Mouse (Mus musculus): ENCODE results near the gene Rassf2. TPM values are rescaled to one million over a fixed set of nuclear protein-coding genes. Genes with fewer than 3 reads are reported as not detected.

The Rassf2 gene
- 29.2 and 30.9 TPM in 2 replicates for polyA plus RNA-seq (2016; fragmentation: Nextera tagmentation; extraction: Ambion mirVana)

DNA sequence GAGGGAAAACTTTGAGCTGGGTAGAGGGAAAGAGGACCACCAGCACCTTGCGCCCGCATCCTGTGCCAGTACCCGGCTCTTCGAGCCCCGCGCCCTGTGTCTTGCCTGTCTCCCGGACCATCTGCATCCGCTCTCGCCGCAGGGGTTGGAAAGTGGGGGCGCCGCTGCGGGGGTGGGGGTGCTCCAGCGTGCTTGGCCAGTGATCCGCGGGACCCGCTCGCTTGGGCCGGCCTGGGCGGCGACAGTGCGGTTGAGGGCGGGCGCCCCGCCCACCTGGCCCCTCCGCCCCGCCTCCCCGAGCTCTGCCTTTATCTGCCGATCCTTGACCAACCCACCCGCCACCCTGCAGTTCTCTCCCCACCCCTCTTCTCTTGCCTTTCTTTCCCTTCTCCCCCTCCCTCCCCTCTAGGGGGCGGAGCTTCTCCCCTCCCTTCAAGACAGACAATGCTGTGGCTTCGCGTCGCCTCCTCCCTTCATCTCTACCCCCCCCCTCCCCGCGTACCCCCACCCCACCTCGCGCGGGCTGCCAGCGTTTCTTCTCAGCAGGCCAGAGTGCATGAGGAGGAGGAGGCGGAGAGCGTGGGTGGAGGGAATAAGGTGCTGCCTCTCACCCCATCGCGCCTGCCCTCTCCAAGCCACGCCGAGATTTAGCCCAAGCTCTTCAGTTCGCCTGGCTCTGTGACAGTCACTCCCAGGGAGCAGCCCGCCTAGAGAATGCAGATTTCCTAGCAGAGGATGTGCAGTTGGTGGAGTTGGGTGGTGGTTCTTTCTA, at the start of gene Rassf2:
Gene Rassf2, minus strand, starts transcription at position 613 of the 772 bp plus-strand sequence.
- Histone ChIP-seq H3K4me1 (peaks cover 32% of the 10 kb centered on the region), H3K36me3 (no peaks in the 10 kb centered on the region), H3K9ac (peak within 1 kb of the TSS; percentile 75), H3K4me2 (replicated peaks) (peak within 1 kb of the TSS; percentile 82), H3K4me3 (peak within 1 kb of the TSS; percentile 57), H3K9me3 (replicated peaks) (no peaks in the 10 kb centered on the region), H3K27ac (peak within 1 kb of the TSS; percentile 91), H3K27me3 (no peaks in the 10 kb centered on the region)
- peak; percentile 95 for ATAC-seq (ENCODE audit: low FRiP score)
- under 1% methylated on average over 38 of the region's 48 CpGs for WGBS

DNA sequence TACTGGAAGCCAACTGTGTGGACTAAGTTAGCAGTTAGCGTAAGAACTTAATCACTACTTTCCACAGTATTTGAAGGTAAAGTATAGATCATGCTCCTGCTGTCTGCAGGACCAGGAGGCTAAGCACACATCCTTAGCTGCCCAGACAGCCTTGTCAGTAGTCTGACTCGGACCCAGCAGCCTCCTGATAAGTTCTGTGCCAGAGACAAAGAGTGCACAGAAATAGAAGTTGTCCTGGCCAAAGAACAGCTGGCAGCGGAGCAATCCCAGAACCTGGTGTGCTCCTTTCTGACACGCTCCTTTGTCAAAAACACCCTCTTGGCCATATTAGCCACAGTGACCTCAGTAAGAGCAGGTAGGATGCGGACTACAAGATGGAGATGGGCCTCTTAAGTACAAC, 49.1 kb upstream of the Rassf2 start:
- WGBS, result 83% methylated on average over 5 of the region's 5 CpGs
- H3K27ac ChIP-seq, result no peak overlapping the region
- no peak for ATAC-seq (ENCODE audit: low FRiP score)
- no peak overlapping the region for H3K4me2 ChIP-seq (replicated peaks)
- no peaks in the 10 kb centered on the region for H3K9me3 ChIP-seq (replicated peaks)
- H3K9ac ChIP-seq, result no peak overlapping the region
- H3K4me3 ChIP-seq, result no peak overlapping the region
- H3K27me3 ChIP-seq, result no peaks in the 10 kb centered on the region
- H3K4me1 ChIP-seq, result no peaks in the 10 kb centered on the region
- peaks cover 27% of the 10 kb centered on the region for H3K36me3 ChIP-seq

DNA sequence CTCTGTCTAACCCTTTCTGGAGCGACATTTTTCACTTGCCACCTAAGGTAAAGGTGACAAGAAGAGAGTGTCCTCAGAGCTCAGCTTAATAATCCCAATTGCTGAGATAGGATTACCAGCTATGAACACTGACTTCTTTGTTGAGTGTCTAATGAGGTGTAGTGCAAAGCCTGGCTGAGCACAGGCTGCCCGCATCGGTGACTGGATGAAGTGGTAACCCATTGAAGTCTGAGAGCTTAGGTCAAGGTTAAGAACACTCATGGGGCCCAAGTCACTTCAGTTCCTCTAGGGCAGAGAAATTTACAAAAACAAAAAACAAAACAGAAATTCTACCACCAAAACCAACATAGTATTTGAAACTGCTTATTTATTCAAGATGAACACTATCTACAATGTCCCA, 43.0 kb upstream of the Rassf2 start:
- Histone ChIP-seq H3K4me3 (no peak overlapping the region), H3K36me3 (peaks cover 29% of the 10 kb centered on the region), H3K9me3 (replicated peaks) (no peaks in the 10 kb centered on the region), H3K27me3 (no peaks in the 10 kb centered on the region), H3K4me2 (replicated peaks) (no peak overlapping the region), H3K9ac (no peak overlapping the region), H3K4me1 (no peaks in the 10 kb centered on the region), H3K27ac (no peak overlapping the region)
- ATAC-seq (ENCODE audit: low FRiP score), result no peak
- 78% methylated on average over 3 of the region's 3 CpGs for WGBS

DNA sequence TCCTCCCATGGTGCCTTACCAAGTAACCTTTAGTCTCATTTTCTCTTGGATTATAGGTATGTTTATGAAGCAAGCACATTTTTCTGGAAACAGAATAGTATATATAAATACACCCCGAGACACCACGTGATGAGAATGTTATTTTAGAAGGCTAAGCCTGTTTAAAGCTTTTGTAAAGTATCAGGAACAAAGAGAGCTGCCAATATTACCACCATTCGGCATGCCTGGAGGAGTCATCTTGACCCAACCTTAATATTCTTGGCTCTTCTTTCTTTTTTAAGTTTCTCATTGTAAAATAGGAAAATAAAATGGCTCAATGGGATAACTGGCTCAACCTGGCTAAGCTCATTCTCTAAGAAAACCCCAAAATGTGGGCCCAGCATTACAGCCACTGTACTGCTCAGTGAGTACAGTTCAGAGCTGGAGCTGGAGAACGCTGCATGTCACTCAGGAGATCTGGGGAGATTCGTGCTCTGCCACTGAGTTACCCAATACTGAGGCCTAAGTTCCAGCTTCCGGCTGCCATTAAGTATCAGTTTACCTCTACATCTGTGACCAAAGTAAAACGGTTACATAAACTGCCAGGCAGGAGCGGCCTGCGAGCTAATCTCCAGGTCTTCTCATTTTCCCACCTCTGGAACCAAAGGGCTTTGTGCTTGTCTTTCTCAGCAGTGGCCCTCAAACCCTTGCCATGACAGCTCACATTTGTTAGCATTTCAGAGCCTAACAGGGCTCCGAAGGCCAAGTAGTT, 40.1 kb upstream of the Rassf2 start:
- no peak overlapping the region for H3K4me3 ChIP-seq
- no peak overlapping the region for H3K27ac ChIP-seq
- WGBS, result 78% methylated on average over 10 of the region's 10 CpGs
- H3K4me1 ChIP-seq, result no peaks in the 10 kb centered on the region
- H3K36me3 ChIP-seq, result peaks cover 35% of the 10 kb centered on the region
- H3K4me2 ChIP-seq (replicated peaks), result no peak overlapping the region
- H3K27me3 ChIP-seq, result no peaks in the 10 kb centered on the region
- H3K9me3 ChIP-seq (replicated peaks), result no peaks in the 10 kb centered on the region
- no peak overlapping the region for H3K9ac ChIP-seq
- ATAC-seq (ENCODE audit: low FRiP score), result no peak

DNA sequence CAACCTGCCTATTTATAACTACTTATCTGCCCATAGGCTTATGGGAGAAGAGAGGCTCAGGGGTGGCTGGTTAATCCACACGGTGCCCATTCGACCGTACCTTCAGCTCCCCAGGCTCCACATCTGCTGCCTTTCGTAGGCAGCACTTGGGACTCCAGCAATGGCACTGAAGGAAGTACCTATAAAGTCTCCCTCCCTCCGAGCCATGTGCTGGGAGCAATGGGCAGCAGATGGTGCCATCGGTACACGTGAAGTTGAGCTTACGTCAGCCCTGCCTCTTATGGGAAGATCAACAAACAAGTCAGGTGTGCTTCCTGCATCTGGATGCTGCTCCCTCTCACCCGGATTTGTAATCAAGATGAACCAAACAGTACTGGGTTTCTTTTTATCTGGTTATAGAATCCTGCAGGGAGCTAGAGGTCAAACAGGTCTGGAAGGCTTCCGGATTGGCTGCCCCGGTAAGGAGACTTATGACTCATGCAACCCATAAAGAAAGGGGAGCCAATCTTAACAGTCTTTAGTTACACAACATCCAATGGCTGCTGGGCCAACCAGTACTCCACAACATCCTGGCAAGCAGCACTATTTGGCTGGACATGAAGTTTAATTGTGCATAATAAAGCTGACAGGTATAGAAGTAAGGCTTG, 34.2 kb upstream of the Rassf2 start:
- no peak overlapping the region for H3K27ac ChIP-seq
- H3K4me3 ChIP-seq, result no peak overlapping the region
- WGBS, result 82% methylated on average over 11 of the region's 11 CpGs
- ATAC-seq (ENCODE audit: low FRiP score), result no peak
- no peak overlapping the region for H3K4me2 ChIP-seq (replicated peaks)
- no peaks in the 10 kb centered on the region for H3K27me3 ChIP-seq
- H3K9me3 ChIP-seq (replicated peaks), result no peaks in the 10 kb centered on the region
- H3K4me1 ChIP-seq, result no peaks in the 10 kb centered on the region
- H3K36me3 ChIP-seq, result peaks cover 33% of the 10 kb centered on the region
- no peak overlapping the region for H3K9ac ChIP-seq

DNA sequence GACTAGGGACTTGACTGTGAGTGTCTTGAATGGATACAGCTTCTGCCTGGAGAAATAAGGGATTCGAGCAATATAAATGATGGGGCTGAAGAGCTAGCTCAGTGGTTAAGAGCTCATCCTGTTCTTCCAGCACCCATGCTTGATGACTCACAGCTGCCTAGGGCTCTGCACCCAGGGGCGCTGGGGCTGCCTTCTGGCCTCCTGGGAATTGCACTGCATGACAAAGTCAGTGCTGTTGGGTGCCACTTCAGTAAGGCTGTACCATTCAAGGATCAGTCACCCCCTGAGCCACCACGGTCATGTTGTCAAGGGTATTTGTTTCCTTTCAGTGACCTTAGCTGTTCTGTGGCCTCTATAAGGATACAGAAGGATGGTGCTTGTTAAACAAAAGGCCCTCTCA, 33.7 kb upstream of the Rassf2 start:
- Histone ChIP-seq H3K4me1 (no peaks in the 10 kb centered on the region), H3K4me2 (replicated peaks) (no peak overlapping the region), H3K9ac (no peak overlapping the region), H3K9me3 (replicated peaks) (no peaks in the 10 kb centered on the region), H3K27ac (no peak overlapping the region), H3K36me3 (peaks cover 33% of the 10 kb centered on the region), H3K4me3 (no peak overlapping the region), H3K27me3 (no peaks in the 10 kb centered on the region)
- WGBS, result 93% methylated on average over 3 of the region's 3 CpGs
- ATAC-seq (ENCODE audit: low FRiP score), result no peak

DNA sequence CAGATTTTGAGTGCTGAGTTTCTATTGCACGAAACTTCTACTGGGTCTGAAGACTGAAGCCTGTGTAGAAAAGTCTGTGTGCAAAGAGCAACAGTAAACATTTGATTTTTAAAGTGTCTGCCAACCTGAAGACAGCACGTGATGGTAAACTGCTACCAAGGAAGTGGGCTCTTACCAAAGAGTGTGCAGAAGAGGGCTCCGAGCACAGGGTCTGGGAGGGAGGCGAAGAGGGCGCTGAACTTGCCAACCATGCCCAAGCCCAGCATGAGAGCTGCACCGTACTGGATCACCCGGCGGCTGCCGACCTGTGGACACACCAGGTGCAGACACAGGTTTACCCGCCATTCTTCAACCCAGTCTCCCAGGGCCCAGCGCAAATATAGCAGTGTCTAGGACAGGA, 31.8 kb upstream of the Rassf2 start:
- no peaks in the 10 kb centered on the region for H3K9me3 ChIP-seq (replicated peaks)
- no peak overlapping the region for H3K27ac ChIP-seq
- peaks cover 46% of the 10 kb centered on the region for H3K36me3 ChIP-seq
- 95% methylated on average over 11 of the region's 11 CpGs for WGBS
- H3K27me3 ChIP-seq, result no peaks in the 10 kb centered on the region
- H3K9ac ChIP-seq, result no peak overlapping the region
- H3K4me1 ChIP-seq, result no peaks in the 10 kb centered on the region
- no peak overlapping the region for H3K4me2 ChIP-seq (replicated peaks)
- ATAC-seq (ENCODE audit: low FRiP score), result no peak
- H3K4me3 ChIP-seq, result no peak overlapping the region

DNA sequence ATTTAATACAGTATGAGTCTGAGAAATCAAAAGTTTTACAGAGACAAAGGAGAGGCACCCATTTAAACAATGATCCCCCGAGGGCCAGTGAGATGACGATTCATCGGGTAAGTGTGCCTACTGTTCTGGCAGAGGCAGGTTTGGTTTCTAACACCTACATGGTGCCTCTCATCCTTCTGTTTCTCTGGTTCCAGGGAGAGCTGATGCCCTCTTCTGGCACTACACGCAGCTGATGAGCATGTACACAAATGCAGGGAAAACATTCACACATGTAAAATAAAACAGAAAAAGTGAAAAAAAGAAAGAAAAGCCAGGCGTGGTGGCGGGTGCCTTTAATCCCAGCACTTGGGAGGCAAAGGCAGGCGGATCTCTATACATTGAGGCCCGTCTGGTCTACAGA, 29.9 kb upstream of the Rassf2 start:
- H3K27me3 ChIP-seq, result no peaks in the 10 kb centered on the region
- H3K4me3 ChIP-seq, result no peak overlapping the region
- H3K9me3 ChIP-seq (replicated peaks), result no peaks in the 10 kb centered on the region
- no peak overlapping the region for H3K9ac ChIP-seq
- no peak for ATAC-seq (ENCODE audit: low FRiP score)
- peaks cover 53% of the 10 kb centered on the region for H3K36me3 ChIP-seq
- H3K27ac ChIP-seq, result no peak overlapping the region
- H3K4me1 ChIP-seq, result no peaks in the 10 kb centered on the region
- 90% methylated on average over 8 of the region's 8 CpGs for WGBS
- no peak overlapping the region for H3K4me2 ChIP-seq (replicated peaks)

DNA sequence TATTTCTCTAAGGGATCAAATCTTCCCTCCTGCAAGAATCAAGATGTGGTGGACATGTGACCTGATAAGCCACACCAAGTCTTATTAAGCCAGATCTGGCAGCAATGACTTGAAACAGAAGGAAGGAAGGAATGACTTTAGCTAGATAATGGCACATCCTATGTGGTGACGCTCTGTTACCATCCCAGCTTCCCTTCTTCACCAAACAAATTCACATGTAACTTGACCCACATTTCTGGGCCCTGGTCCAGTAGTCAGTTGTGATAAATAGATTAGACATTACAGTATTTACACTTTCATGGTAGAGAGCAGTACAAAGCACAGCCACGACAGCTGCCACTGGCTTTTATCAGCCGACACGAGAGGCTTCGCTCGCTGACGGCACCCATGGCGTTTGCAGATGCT, 25.3 kb upstream of the Rassf2 start:
- 97% methylated on average over 8 of the region's 8 CpGs for WGBS
- H3K27ac ChIP-seq, result no peak overlapping the region
- no peak overlapping the region for H3K4me2 ChIP-seq (replicated peaks)
- H3K36me3 ChIP-seq, result peaks cover 44% of the 10 kb centered on the region
- no peak overlapping the region for H3K9ac ChIP-seq
- H3K27me3 ChIP-seq, result no peaks in the 10 kb centered on the region
- no peak overlapping the region for H3K4me3 ChIP-seq
- H3K4me1 ChIP-seq, result no peaks in the 10 kb centered on the region
- H3K9me3 ChIP-seq (replicated peaks), result no peaks in the 10 kb centered on the region
- no peak for ATAC-seq (ENCODE audit: low FRiP score)

DNA sequence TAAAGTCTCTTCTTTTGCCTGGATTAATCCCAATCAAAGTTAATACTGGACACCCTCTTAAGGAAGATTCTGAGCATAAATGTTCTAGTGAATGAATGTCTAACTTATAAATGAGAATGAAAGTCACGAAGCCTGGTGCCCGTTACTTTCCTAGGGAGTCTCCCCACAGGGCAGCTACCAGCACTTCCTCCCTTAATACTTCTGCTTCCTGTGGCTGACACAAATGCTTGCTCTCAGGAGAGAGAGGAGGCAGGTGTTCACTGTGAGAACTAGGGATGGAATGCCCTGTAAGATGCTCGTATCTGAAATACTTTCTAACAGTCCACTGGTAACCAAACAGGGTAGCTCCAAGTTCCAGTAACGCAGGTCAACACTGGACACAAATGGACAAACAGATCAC, 23.8 kb upstream of the Rassf2 start:
- Histone ChIP-seq H3K4me2 (replicated peaks) (no peak overlapping the region), H3K4me3 (no peak overlapping the region), H3K27ac (no peak overlapping the region), H3K9ac (no peak overlapping the region), H3K9me3 (replicated peaks) (no peaks in the 10 kb centered on the region), H3K4me1 (no peaks in the 10 kb centered on the region), H3K36me3 (peaks cover 41% of the 10 kb centered on the region), H3K27me3 (no peaks in the 10 kb centered on the region)
- ATAC-seq (ENCODE audit: low FRiP score), result no peak
- WGBS, result 86% methylated on average over 4 of the region's 4 CpGs

DNA sequence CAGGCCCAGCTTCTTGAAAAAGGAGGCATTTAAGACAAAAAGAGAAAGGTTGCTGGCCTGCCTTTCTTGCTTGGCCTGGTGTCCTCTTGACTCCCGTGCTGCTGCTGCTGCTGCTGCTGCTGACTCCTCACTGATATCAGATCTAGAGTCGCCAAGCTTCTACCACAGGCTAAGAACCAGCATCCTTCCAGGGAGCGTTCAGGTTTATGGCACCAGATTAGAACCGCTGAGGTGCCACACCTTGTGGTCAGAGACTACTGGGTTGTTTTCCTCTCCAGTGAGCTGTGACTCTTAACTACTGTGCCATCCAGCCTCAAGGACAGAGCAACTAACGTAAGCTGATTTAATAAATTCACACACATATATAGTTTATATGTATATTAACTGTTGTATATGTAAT, 21.7 kb upstream of the Rassf2 start:
- Histone ChIP-seq H3K4me3 (no peak overlapping the region), H3K36me3 (peaks cover 24% of the 10 kb centered on the region), H3K4me1 (no peaks in the 10 kb centered on the region), H3K27ac (no peak overlapping the region), H3K27me3 (no peaks in the 10 kb centered on the region), H3K9ac (no peak overlapping the region), H3K9me3 (replicated peaks) (no peaks in the 10 kb centered on the region), H3K4me2 (replicated peaks) (no peak overlapping the region)
- 88% methylated on average over 5 of the region's 5 CpGs for WGBS
- no peak for ATAC-seq (ENCODE audit: low FRiP score)

DNA sequence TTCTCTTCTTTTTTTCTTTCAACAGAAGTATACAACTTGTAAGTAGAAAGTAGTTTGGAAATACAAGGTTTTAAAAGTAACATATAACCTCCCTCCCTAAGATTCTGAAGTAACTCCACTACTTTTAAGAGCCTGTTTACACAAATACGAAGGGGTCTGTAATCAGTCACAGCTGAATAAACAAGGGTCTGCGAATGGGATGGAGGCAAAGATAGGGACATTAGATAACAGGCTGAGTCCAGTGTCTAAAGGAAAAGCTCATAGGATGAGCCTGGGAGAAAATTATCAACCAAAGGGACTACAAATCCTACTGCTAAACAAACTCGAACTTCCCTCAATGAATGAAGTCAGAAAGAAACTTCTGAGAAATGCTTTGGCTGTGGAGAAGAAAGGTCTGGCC, 19.9 kb upstream of the Rassf2 start:
- peaks cover 7% of the 10 kb centered on the region; the same call in 1 of the 2 replicates for H3K36me3 ChIP-seq
- no peaks in the 10 kb centered on the region for H3K9me3 ChIP-seq (replicated peaks)
- H3K4me1 ChIP-seq, result peaks cover 2% of the 10 kb centered on the region; the same call in 1 of the 2 replicates
- H3K9ac ChIP-seq, result no peak overlapping the region
- no peaks in the 10 kb centered on the region for H3K27me3 ChIP-seq
- no peak overlapping the region for H3K4me3 ChIP-seq
- 51% methylated on average over 3 of the region's 3 CpGs for WGBS
- no peak overlapping the region for H3K27ac ChIP-seq
- H3K4me2 ChIP-seq (replicated peaks), result no peak overlapping the region
- ATAC-seq (ENCODE audit: low FRiP score), result no peak

Measured in hindbrain, embryonic 12.5 days (tissue).